Mouse (Mus musculus) adrenal gland, postnatal 36 days (tissue): ENCODE data around the gene Mrln. TPM values are rescaled to one million over a fixed set of nuclear protein-coding genes. Genes with fewer than 3 reads are reported as not detected.

Experiments
- DNase-seq, 2 experiments: peaks; one replicate each; pipeline ENCODE4 v3.0.0; 2021; ENCODE audit warnings: mixed read lengths in 1 of 2
- total RNA-seq, 2 experiments: library from RNA; stranded (reverse); gene quantifications; 2 replicates each; pipeline ENCODE4 v1.2.3; 2021

Gene Mrln
- total RNA-seq, 2 experiments from 2014 or later, result not detected

DNA sequence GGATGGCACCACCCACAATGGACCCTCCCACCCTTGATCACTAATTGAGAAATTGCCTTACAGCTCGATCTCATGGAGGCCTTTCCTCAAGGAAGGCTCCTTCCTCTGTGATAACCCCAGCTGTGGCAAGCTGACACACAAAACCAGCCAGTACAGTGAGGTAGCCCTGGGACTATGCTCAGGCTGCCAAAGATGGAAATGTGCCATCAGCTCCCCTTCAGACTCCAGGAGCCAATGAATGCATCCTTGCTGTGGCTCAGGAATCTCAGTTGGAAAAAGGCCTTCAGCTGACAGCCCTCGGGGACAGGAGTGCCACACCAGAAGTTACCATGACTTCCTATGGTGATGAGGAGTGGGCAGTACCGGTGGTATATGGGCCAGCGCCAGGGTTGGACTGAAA lies 50.2 kb downstream of the Mrln start:
- no peak for DNase-seq

DNA sequence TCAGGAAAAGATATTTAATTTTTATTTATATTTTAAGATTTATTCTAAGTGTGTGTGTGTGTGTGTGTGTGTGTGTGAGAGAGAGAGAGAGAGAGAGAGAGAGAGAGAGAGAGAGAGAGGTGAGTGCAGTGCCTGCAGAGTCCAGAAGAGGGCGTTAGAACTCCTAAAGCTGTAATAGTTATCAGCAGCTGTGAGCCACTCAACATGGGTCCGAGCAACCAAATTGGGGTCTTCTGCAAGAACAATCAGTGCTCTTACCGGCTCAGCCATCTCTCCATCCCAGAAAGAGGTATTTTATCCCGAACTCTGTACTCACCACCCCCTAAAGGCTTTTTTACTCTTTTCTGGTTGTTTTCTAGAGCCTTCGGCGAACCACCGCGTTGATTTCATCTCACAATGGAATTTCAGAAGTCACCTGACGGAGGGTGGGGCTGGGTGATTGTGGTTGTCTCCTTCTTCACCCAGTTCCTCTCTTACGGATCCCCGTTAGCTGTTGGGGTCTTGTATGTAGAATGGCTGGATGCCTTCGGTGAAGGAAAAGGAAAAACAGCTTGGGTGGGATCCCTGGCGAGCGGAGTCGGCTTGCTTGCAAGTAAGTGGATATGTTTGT lies 51.2 kb downstream of the Mrln start:
- DNase-seq, result no peak

DNA sequence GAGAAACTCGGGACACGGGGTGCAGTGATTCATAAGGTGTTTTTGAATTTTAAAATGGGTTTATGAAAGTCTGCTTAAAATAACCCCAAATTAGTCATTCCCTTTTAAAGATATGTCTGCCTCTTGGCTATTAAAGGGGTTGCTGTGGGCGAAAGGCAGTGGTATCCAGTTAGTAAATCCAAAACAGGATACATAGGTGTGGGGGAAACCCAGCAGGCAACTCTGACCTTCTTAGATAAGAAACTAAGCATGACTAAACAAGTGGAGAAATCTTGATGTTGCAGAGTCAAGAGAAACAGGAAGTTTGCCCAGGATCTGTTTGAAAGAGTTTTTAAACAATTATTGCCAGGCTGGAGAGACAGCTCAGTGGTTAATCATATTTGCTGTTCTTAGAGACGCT lies 52.6 kb downstream of the Mrln start:
- no peak for DNase-seq

DNA sequence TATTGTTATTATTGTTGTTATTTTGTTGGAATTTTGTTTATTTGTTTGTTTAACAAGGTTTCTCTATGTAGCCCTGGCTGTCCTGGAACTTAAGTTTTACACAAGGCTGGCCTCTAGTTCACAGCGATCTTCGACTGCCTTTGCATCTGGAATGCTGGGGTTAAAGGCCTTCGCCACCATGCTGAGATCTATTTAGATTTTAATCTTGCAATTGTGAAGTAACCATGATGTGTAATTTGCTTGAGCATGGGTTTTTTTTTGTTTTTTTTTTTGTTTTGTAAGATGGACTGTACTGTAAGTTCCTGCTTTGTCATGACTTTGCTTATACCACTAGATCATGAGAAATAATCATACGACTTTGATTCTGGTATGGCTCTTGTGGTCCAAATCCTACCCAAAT lies 56.4 kb downstream of the Mrln start:
- no peak for DNase-seq

DNA sequence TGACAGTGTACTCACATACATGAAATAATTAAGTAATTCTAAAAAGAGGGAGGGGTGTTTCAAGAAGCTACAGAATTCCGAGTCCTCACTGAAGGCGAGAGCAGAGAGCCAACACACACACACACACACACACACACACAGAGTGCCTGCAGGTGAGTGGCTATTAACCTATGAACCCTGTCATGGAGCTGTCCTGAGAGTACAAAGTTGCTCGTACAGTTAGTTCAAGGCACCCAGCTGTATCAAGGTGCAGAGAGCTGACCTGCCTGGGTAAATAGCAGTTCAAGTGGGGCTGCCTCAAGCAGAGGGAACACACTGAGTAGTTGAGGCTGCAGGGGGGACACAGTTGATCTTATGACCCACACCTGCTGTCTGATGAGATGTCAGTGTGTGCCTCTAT lies 57.6 kb downstream of the Mrln start:
- DNase-seq, result no peak

DNA sequence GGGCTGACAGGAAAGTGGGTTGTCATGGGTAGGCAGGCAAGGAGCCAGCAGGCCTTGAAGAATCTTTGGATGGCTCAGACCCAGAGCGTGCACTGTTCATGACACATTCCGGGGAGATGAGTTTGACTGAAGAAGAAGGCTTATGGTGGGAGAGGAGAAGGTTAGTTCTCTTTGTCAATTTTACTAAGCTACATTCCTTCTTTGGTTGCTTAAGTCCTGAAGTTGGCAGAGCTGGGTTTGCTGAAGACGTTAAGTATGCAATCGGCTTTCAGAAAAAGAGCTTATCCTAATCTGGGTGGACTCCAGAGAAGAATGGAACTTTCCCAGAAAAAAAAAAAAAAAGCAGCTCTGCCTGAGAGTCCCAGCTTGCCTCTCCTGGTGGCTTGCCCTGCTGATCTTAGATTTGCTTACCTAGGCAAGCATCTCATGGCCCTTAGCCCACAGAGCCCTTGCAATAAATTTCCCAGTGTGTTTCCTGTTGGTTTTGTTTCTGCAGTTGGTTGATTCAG lies 59.3 kb downstream of the Mrln start:
- peak in 1 of 2 experiments; percentile 13 for DNase-seq

DNA sequence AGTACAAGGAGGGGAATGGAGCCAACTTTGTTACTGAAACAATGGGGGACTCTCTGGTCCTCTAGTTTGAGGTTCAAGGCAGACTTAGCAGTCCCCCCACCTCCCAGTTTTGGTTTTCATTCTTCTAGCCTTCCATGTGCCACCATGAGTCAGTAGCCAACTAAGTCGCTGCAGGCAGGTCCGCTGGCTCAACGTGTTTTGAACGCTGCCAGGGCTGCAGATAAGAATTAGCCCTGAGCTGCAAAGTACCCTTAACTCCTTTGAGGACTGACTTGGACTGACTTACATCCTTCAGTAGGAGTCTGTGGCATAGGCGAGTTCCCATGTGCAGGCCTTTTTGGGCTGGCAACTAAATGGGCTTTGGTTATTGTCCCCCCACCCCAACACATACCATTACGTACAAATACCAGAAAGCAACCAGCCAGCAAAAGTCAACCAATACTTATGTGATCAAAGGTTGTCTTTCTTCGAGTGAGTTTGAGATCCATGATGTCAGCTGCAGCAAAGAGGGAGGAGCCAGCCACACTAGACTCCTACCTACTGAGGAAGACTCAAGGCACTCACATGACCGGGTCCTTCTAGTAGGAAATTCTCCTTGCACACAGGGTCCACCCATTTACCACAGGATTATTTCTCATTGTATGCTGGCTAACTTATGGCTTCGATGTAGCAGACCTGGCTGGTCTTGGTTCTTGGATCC lies 60.0 kb downstream of the Mrln start:
- DNase-seq, result peak in 1 of 2 experiments; percentile 14

DNA sequence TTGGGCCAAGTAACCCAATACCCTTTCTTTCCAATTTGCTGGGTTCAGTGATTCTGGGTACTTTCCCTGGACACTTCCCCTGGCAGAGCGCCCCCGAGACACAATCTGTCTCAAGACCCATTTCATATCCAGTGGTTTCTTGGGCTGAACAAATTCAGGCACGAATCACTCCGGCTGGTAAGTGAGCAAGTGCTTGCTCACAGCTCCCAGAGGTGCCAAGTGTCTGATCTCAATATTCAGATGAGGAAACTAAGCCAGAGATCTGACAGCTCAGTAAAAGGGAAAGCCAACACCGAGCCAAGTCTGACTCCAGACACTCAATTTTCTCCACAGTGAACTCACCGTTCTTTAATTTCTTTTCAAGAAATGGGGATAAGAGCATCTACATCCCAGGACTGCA lies 62.0 kb downstream of the Mrln start:
- DNase-seq, result peak in 1 of 2 experiments; percentile 12

DNA sequence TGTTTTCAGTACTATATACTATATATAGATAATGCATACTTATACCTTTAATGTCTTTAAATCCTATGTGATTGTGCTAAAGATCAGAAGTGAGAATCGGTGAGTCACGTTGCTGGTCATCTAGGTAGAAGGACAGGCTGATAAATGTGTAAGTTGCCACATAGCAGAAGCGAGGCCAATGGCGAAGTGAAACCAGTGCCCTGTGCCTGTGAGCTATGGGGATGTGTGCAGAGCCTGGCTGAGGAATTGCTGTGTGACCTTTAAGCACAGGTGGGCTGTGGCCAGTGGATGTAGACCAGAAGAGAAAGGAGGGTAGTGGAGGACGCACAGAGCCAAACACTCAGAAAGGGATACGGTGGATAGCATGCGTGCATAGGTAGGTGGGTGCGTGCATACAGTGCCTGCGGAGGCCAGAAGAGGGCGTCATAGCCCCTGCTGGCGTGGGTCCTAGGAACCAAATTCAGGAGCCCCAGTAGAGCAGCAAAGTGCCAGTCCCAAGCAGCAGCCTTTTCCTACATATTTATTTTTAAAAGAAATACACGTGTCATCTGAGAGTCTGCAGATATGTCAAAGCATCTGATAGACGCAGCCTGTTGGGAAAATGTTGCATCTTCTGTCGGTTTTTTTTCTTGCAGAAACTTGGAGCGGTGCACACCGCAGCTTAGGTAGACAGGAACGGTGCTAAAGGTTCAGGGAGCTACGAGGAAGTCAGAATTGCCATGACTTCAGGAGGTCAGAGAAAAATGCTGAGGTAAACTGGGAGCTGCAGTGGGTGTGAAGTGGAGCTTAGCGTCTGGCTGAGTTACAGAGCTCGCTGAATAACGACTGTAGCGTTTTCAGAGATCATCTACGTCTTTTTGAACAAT lies 64.3 kb downstream of the Mrln start:
- DNase-seq, result peak in 1 of 2 experiments; percentile 55

Other genes with a start within 250 kb of the Mrln start
- 10 to 100 TPM; 50.2 to 98.3 TPM for gene Ccdc6, start 107.5 kb upstream of the Mrln start, total RNA-seq
- 10 to 100 TPM in 1 of 2 experiments, 1 to 10 TPM in 1; 5.5 to 12.9 TPM for gene Slc16a9, start 40.4 kb downstream of the Mrln start, total RNA-seq
- 10 to 100 TPM; 15.2 to 26.3 TPM for gene Fam13c, start 235.8 kb downstream of the Mrln start, total RNA-seq